ENCODE assay signal across 18 mouse cellular contexts in the genomic region with DNA sequence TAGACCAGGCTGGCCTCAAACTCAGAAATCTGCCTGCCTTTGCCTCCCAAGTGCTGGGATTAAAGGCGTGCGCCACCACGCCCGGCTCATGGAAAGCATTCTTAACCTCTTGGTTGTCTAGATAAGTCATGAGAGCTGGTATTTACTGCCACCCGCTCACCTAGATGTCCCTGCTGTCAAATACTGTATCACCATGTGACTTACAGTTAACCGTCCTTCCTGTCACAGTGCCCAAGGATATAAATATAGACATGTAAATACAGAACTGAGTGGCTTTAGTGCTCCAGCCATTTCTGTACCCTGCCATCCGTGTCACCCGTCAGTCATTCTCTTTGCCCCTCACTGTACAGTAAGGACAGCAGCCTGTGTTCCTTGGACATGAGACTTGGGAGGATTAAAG. TPM values are rescaled to one million over a fixed set of nuclear protein-coding genes. Genes with fewer than 3 reads are reported as not detected.
DNase-seq lines count a peak whose midpoint lies in the region; ATAC-seq lines count a peak whose summit lies in the region.
"Had no signal": no experiment of that assay in that cellular context is flagged by ENCODE, and none has a peak within 500 bp of the region (broad histone marks: within the 10 kb centered on the region; RNA-seq: fewer than 3 reads in every experiment).

No protein-coding gene starts in this region.

- no peak overlapping the region for H3K27ac ChIP-seq in heart, embryonic 14.5 days (replicated peaks in 1 of 2; ENCODE audit: control insufficient read depth in 1 of 2, insufficient read depth in 1 of 2, low read depth in 2 of 2, low read length in 2 of 2)
- H3K27ac ChIP-seq in heart, embryonic 11.5 days (ENCODE audit: low read depth, low read length): no peak overlapping the region
- H3K27ac ChIP-seq in kidney, embryonic 14.5 days (ENCODE audit: low read depth, low read length): no peak overlapping the region
- no peak overlapping the region for H3K27ac ChIP-seq in neural tube, embryonic 13.5 days (replicated peaks)
- H3K27ac ChIP-seq: forebrain, embryonic 10.5 days; hindbrain, embryonic 13.5 days; kidney, postnatal 0 days; left cerebral cortex, adult 2 months; liver, embryonic 15.5 days; macrophage; stomach, embryonic 15.5 days had no signal

- H3K4me3 ChIP-seq in heart, embryonic 14.5 days (ENCODE audit: control insufficient read depth in 1 of 2, insufficient read depth in 1 of 2, low read depth in 1 of 2, low read length in 2 of 2): no peak overlapping the region
- H3K4me3 ChIP-seq in heart, embryonic 11.5 days (ENCODE audit: low read depth, low read length): no peak overlapping the region
- H3K4me3 ChIP-seq in kidney, embryonic 14.5 days (ENCODE audit: low read length): no peak overlapping the region
- H3K4me3 ChIP-seq in neural tube, embryonic 13.5 days: no peak overlapping the region
- H3K4me3 ChIP-seq: forebrain, embryonic 10.5 days; hindbrain, embryonic 13.5 days; left cerebral cortex, adult 2 months; liver, embryonic 15.5 days; myocyte; stomach, embryonic 15.5 days had no signal

- no peak for DNase-seq in kidney, postnatal 25 days
- DNase-seq in neural tube, embryonic 10.5 days (ENCODE audit: extremely low spot score, low spot score): no peak
- DNase-seq in splenic B cell, adult 2 months (ENCODE audit: low read depth, low spot score): peak; percentile 78

- no peaks in the 10 kb centered on the region for H3K9me3 ChIP-seq in heart, embryonic 14.5 days (ENCODE audit: control insufficient read depth, low read length)
- H3K9me3 ChIP-seq in heart, embryonic 11.5 days (replicated peaks; ENCODE audit: control insufficient read depth, low read length): no peaks in the 10 kb centered on the region
- no peaks in the 10 kb centered on the region for H3K9me3 ChIP-seq in kidney, embryonic 14.5 days (ENCODE audit: control insufficient read depth, low read length)
- H3K9me3 ChIP-seq in neural tube, embryonic 13.5 days: no peaks in the 10 kb centered on the region
- H3K9me3 ChIP-seq: forebrain, embryonic 10.5 days; G1E; hindbrain, embryonic 13.5 days; liver, embryonic 15.5 days; stomach, embryonic 15.5 days had no signal

- 68% methylated on average over 8 of the region's 8 CpGs for WGBS in heart, embryonic 14.5 days
- 90% methylated on average over 8 of the region's 8 CpGs for WGBS in heart, embryonic 11.5 days (ENCODE audit: insufficient replicate concordance)
- WGBS in kidney, embryonic 14.5 days: 96% methylated on average over 8 of the region's 8 CpGs
- 96% methylated on average over 8 of the region's 8 CpGs for WGBS in neural tube, embryonic 13.5 days

- no peak overlapping the region for H3K9ac ChIP-seq in heart, embryonic 14.5 days (ENCODE audit: low read length)
- H3K9ac ChIP-seq in heart, embryonic 11.5 days (ENCODE audit: low read depth, low read length): no peak overlapping the region
- H3K9ac ChIP-seq in kidney, embryonic 14.5 days (ENCODE audit: low read depth, low read length): no peak overlapping the region
- no peak overlapping the region for H3K9ac ChIP-seq in neural tube, embryonic 13.5 days
- H3K9ac ChIP-seq: hindbrain, embryonic 13.5 days; liver, embryonic 15.5 days; stomach, embryonic 15.5 days had no signal

- no peaks in the 10 kb centered on the region for H3K27me3 ChIP-seq in heart, embryonic 14.5 days (ENCODE audit: control insufficient read depth, insufficient read depth, low read length)
- H3K27me3 ChIP-seq in heart, embryonic 11.5 days (ENCODE audit: control insufficient read depth, insufficient read depth, low read length): no peaks in the 10 kb centered on the region
- no peaks in the 10 kb centered on the region for H3K27me3 ChIP-seq in kidney, embryonic 14.5 days (ENCODE audit: control insufficient read depth, insufficient read depth, low read length)
- no peaks in the 10 kb centered on the region for H3K27me3 ChIP-seq in neural tube, embryonic 13.5 days
- H3K27me3 ChIP-seq in splenic B cell, adult 2 months (ENCODE audit: control insufficient read depth, insufficient read depth, low read length, poor library complexity, severe bottlenecking): no peaks in the 10 kb centered on the region
- H3K27me3 ChIP-seq: CH12.LX; hindbrain, embryonic 13.5 days; liver, embryonic 15.5 days; Patski; stomach, embryonic 15.5 days had no signal

- ATAC-seq in heart, embryonic 14.5 days (ENCODE audit: insufficient number of reproducible peaks, insufficient read depth, low FRiP score, low read depth): 0 out of 2 replicates have a peak, but pooled peaks have one; percentile 13
- ATAC-seq in heart, embryonic 11.5 days (replicated peaks; ENCODE audit: insufficient number of reproducible peaks, low FRiP score, low TSS enrichment): no peak
- peak; percentile 29; the same call in 1 of the 2 replicates for ATAC-seq in kidney, embryonic 14.5 days (ENCODE audit: low FRiP score, low TSS enrichment)
- ATAC-seq in neural tube, embryonic 13.5 days (ENCODE audit: low read depth): 0 out of 2 replicates have a peak, but pooled peaks have one; percentile 32
- ATAC-seq: Patski had no signal

- H3K36me3 ChIP-seq in heart, embryonic 14.5 days (ENCODE audit: control insufficient read depth, insufficient read depth, low read length): peaks cover 100% of the 10 kb centered on the region
- peaks cover 35% of the 10 kb centered on the region for H3K36me3 ChIP-seq in heart, embryonic 11.5 days (ENCODE audit: control insufficient read depth, insufficient read depth, low read length)
- H3K36me3 ChIP-seq in kidney, embryonic 14.5 days (ENCODE audit: control insufficient read depth, insufficient read depth, low read length): peaks cover 90% of the 10 kb centered on the region
- peaks cover 13% of the 10 kb centered on the region for H3K36me3 ChIP-seq in neural tube, embryonic 13.5 days
- no peaks in the 10 kb centered on the region for H3K36me3 ChIP-seq in splenic B cell, adult 2 months (ENCODE audit: control insufficient read depth, insufficient read depth, low read length, poor library complexity, severe bottlenecking)

- no peak overlapping the region for H3K4me2 ChIP-seq in heart, embryonic 14.5 days (ENCODE audit: low read length)
- H3K4me2 ChIP-seq in heart, embryonic 11.5 days: no peak overlapping the region
- no peak overlapping the region for H3K4me2 ChIP-seq in kidney, embryonic 14.5 days (replicated peaks; ENCODE audit: low read depth, low read length)
- H3K4me2 ChIP-seq in neural tube, embryonic 13.5 days: no peak overlapping the region
- H3K4me2 ChIP-seq: hindbrain, embryonic 13.5 days; liver, embryonic 15.5 days; stomach, embryonic 15.5 days had no signal

- peaks cover 0 to 10% of the 10 kb centered on the region in 2 experiments; a peak in 2 of 4 replicates for H3K4me1 ChIP-seq in heart, embryonic 14.5 days (ENCODE audit: control insufficient read depth in 2 of 2, insufficient read depth in 2 of 2, low read length in 2 of 2)
- H3K4me1 ChIP-seq in heart, embryonic 11.5 days (ENCODE audit: control insufficient read depth, insufficient read depth, low read length): no peaks in the 10 kb centered on the region
- no peaks in the 10 kb centered on the region for H3K4me1 ChIP-seq in kidney, embryonic 14.5 days (ENCODE audit: control insufficient read depth, insufficient read depth, low read length)
- H3K4me1 ChIP-seq in neural tube, embryonic 13.5 days (replicated peaks): no peaks in the 10 kb centered on the region
- H3K4me1 ChIP-seq: forebrain, embryonic 10.5 days; hindbrain, embryonic 13.5 days; liver, embryonic 15.5 days; stomach, embryonic 15.5 days had no signal

RNA-seq across cellular contexts. Expression of a gene that starts 24.4 kb away (rescaled TPM):
- polyA plus RNA-seq in heart, embryonic 14.5 days (2014; fragmentation: Nextera tagmentation; extraction: Ambion mirVana): 8.3 and 8.6 TPM in 2 replicates
- polyA plus RNA-seq in heart, embryonic 11.5 days (2014; fragmentation: Nextera tagmentation; extraction: Ambion mirVana): 1.8 and 3.0 TPM in 2 replicates
- polyA plus RNA-seq in kidney, embryonic 14.5 days (2014; fragmentation: Nextera tagmentation; extraction: Ambion mirVana): 0.54 and 0.90 TPM in 2 replicates
- 12.1 and 15.8 TPM in 2 replicates for polyA plus RNA-seq in neural tube, embryonic 13.5 days (2015; fragmentation: Nextera tagmentation; extraction: Ambion mirVana)
- polyA plus RNA-seq: macrophage had no signal

RNA-seq across cellular contexts. Expression of a gene that starts 40.7 kb away (rescaled TPM):
- 66.8 and 67.1 TPM in 2 replicates for polyA plus RNA-seq in heart, embryonic 14.5 days (2014; fragmentation: Nextera tagmentation; extraction: Ambion mirVana)
- polyA plus RNA-seq in heart, embryonic 11.5 days (2014; fragmentation: Nextera tagmentation; extraction: Ambion mirVana): 67.3 and 83.3 TPM in 2 replicates
- polyA plus RNA-seq in kidney, embryonic 14.5 days (2014; fragmentation: Nextera tagmentation; extraction: Ambion mirVana): 63.7 and 107 TPM in 2 replicates
- polyA plus RNA-seq in neural tube, embryonic 13.5 days (2015; fragmentation: Nextera tagmentation; extraction: Ambion mirVana): 14.9 and 16.7 TPM in 2 replicates
